In the genomic region with DNA sequence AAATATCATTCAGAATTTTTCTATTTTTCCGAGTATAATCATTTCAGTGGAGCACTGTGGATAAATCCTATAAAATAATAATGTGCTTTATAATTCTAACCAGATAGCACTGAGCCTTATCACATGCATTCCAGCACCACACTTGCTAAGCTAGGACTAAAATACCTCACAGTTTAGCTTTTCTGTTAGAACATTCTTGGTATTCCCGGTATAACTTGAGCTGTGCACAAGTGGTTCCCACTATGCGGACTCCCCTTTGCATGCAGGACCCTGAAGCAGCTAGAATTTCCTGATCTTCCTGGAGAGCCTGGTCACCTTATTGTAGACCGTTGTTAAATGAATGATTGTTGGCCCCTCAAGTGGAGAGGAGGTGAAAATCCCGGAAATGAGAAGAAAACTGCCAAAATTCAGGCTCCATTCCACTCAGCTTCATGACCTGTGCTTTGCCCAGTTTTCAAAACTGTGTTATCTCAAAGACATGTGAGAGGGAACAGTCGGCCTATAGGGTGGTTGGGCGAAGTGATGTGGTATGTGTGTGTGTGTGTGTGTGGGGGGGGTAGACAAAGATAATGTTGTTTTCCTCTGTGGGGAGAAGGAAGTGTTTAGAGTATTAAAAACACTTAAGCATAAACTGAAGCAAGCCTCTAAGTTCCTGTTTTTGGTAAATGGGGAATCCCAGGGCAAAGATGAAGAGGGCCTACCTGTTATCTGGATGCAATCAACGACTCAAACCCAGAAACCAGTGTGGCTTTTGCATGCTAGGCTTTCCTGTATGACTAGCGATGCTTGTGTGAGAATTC, we compare ENCODE assay signal across 15 mouse cellular contexts.
DNase-seq lines count a peak whose midpoint lies in the region; ATAC-seq and TF ChIP-seq lines count a peak whose summit lies in the region.
"Had no signal": no experiment of that assay in that cellular context is flagged by ENCODE, and none has a peak within 500 bp of the region (broad histone marks: within the 10 kb centered on the region; RNA-seq: fewer than 3 reads in every experiment).

No protein-coding gene starts in this region.

- H3K4me2 ChIP-seq in heart, embryonic 16.5 days (ENCODE audit: low read depth, low read length) = no peak overlapping the region
- H3K4me2 ChIP-seq: liver, embryonic 15.5 days; midbrain, embryonic 15.5 days had no signal

- no peak for DNase-seq in heart, postnatal 36 days
- DNase-seq in A20 (ENCODE audit: low read depth, low spot score) (peak; percentile 86), G1E (ENCODE audit: low spot score) (peak; percentile 20)
- DNase-seq in kidney, postnatal 10 days = no peak
- no peak for DNase-seq in kidney, adult 8-10 months
- DNase-seq in urinary bladder, adult 2 months (ENCODE audit: low spot score) = no peak
- DNase-seq: cerebellum, adult 18-20 months; embryo, embryonic 11 days; right cerebral cortex, adult 18-20 months; thymus, postnatal 25 days had no signal

- no peaks in the 10 kb centered on the region for H3K9me3 ChIP-seq in heart, embryonic 16.5 days (replicated peaks; ENCODE audit: control insufficient read depth, low read length)
- no peaks in the 10 kb centered on the region for H3K9me3 ChIP-seq in G1E (replicated peaks)
- H3K9me3 ChIP-seq: heart, embryonic 15.5 days; liver, embryonic 15.5 days; midbrain, embryonic 15.5 days had no signal

- H3K27ac ChIP-seq in heart, embryonic 16.5 days (ENCODE audit: low read length) = peak overlapping the region; percentile 32; the same call in 1 of the 2 replicates
- H3K27ac ChIP-seq: liver, embryonic 15.5 days; midbrain, embryonic 15.5 days had no signal

- ATAC-seq in heart, embryonic 16.5 days (replicated peaks; ENCODE audit: extremely low read depth, insufficient read depth, low FRiP score) = peak; percentile 26; the same call in 1 of the 2 replicates
- peak; percentile 69 for ATAC-seq in G1E (ENCODE audit: extremely low read depth, insufficient number of reproducible peaks, low FRiP score, poor library complexity, severe bottlenecking)
- peak; percentile 89 for ATAC-seq in inflammation-experienced regulatory T-cells, adult 6 months

- 53% methylated on average over 9 of the region's 9 CpGs for WGBS in heart, embryonic 16.5 days

- H3K4me3 ChIP-seq in heart, embryonic 16.5 days (ENCODE audit: low read length) = no peak overlapping the region
- no peak overlapping the region for H3K4me3 ChIP-seq in G1E (ENCODE audit: low read depth, low read length)
- H3K4me3 ChIP-seq: heart, embryonic 15.5 days; liver, embryonic 15.5 days; midbrain, embryonic 15.5 days had no signal

- TF ChIP-seq CTCF in G1E (IDR thresholded peaks at IDR 0.05; ENCODE audit: low read depth, low read length) = no peak

- H3K9ac ChIP-seq in heart, embryonic 16.5 days (ENCODE audit: low read length) = no peak overlapping the region
- H3K9ac ChIP-seq: heart, embryonic 15.5 days; liver, embryonic 15.5 days; midbrain, embryonic 15.5 days had no signal

- intact Hi-C loops in heart, postnatal 36 days (cut with DNase I) = no loop called here

- no peaks in the 10 kb centered on the region for H3K27me3 ChIP-seq in heart, embryonic 16.5 days (ENCODE audit: control insufficient read depth, insufficient read depth, low read length)
- no peaks in the 10 kb centered on the region for H3K27me3 ChIP-seq in G1E (ENCODE audit: insufficient read depth, low read length)
- H3K27me3 ChIP-seq: heart, embryonic 15.5 days; liver, embryonic 15.5 days; midbrain, embryonic 15.5 days had no signal

- peaks cover 31% of the 10 kb centered on the region for H3K4me1 ChIP-seq in heart, embryonic 16.5 days (ENCODE audit: control insufficient read depth, insufficient read depth, low read length)
- peaks cover 56% of the 10 kb centered on the region for H3K4me1 ChIP-seq in G1E (ENCODE audit: insufficient read depth, low read depth, low read length)

- H3K36me3 ChIP-seq in heart, embryonic 16.5 days (ENCODE audit: control insufficient read depth, insufficient read depth) = no peaks in the 10 kb centered on the region
- H3K36me3 ChIP-seq in G1E (replicated peaks) = peaks cover 10% of the 10 kb centered on the region
- H3K36me3 ChIP-seq: heart, embryonic 15.5 days; liver, embryonic 15.5 days; midbrain, embryonic 15.5 days had no signal

Comparison
In these comparisons a context has a peak if more than half of its experiments do, and no peak if none do; other contexts are left out.
1. ATAC-seq: peak in every context shown above with its lines; median percentile 89 in inflammation-experienced regulatory T-cells, adult 6 months; 69 in G1E; 26 in heart, embryonic 16.5 days.
2. DNase-seq: peak in A20 (single experiment) and G1E (single experiment); none in heart, postnatal 36 days (0 of 2), kidney, postnatal 10 days (single experiment), kidney, adult 8-10 months (0 of 2) and urinary bladder, adult 2 months (single experiment).